Mouse (Mus musculus) embryonic fibroblast, embryonic 13.5 days (primary cell): Measurements from ENCODE around the gene Rps6ka6.

Experiments used
- CTCF ChIP-seq: IDR thresholded peaks from 2 replicates; pipeline ENCODE4 v1.5.1; 2011; ENCODE audit warnings: mild to moderate bottlenecking, control low read depth, low read length, moderate library complexity, borderline replicate concordance; ENCODE audit not compliant: insufficient read depth
- POLR2A ChIP-seq: IDR thresholded peaks from 2 replicates; pipeline ENCODE4 v1.6.1; 2011; ENCODE audit warnings: low read depth, mild to moderate bottlenecking, control low read depth, low read length, moderate library complexity

GRCm38 (mm10) chrX:111404816-111405215 is 132.9 kb downstream of the Rps6ka6 start:
- TF ChIP-seq CTCF (no peak), POLR2A (no peak)
